Mouse (Mus musculus) megakaryocyte, embryonic 14.5 days (primary cell): ENCODE measurements around the gene Ptprm.

Source experiments
- FLI1 ChIP-seq: IDR thresholded peaks from 2 replicates; pipeline ENCODE4 v1.6.1; 2012; ENCODE audit warnings: low read length, inconsistent platforms, mixed read lengths
- GATA1 ChIP-seq: IDR thresholded peaks from 3 replicates; pipeline ENCODE4 v1.6.1; 2012; ENCODE audit warnings: mixed read lengths, low read length, inconsistent platforms, borderline replicate concordance

DNA sequence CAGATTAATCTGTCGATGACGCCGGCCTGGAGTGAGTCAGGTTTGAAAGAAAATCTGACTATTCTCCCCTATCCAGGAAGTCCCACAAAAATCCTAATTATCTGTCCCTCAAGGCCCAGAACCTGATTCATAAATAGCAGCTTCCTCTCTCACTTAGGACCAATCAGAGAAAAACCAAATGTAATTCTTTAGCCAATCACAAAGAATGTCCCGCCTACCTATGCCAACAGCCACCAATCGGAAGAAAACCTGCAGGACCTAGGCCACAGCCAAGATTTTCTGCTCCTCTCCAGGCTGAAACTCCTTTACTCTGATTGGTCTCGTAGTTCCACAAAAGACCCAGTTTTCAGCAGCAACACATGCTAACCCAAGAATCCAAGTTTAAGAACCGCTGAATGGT is 13.6 kb upstream of the Ptprm start:
- TF ChIP-seq FLI1 (no peak), GATA1 (no peak)
